Mouse (Mus musculus) MEL (cell line): ENCODE measurements around the gene 1700003F12Rik. TPM values are rescaled to one million over a fixed set of nuclear protein-coding genes. Genes with fewer than 3 reads are reported as not detected.

Experiments used
- DNase-seq: peaks from one replicate; pipeline ENCODE4 v3.0.0; 2011; ENCODE audit warnings: low read depth, low spot score
- H3K27ac ChIP-seq: 2 replicates; pipeline ENCODE4 v1.5.1; 2012; ENCODE audit warnings: low read depth, mild to moderate bottlenecking, control low read depth, low read length, moderate library complexity; ENCODE audit not compliant: control insufficient read depth
- H3K27me3 ChIP-seq, 2 experiments: fragments of 150-350 bp in 1 of 2; sonication (generic) in 1 of 2; 2 replicates each; pipeline ENCODE4 v1.6.1; 2012; ENCODE audit warnings: low read length in 2 of 2, mild to moderate bottlenecking in 2 of 2, improper control_type of control experiment in 1 of 2, moderate library complexity in 1 of 2; ENCODE audit not compliant: insufficient read depth in 2 of 2, control insufficient read depth in 1 of 2
- H3K36me3 ChIP-seq, 2 experiments: 2 replicates each; pipeline ENCODE4 v1.6.1; 2012 to 2014; ENCODE audit warnings: low read length in 2 of 2, improper control_type of control experiment in 1 of 2, inconsistent platforms in 1 of 2, mild to moderate bottlenecking in 1 of 2; ENCODE audit not compliant: insufficient read depth in 2 of 2, control insufficient read depth in 1 of 2
- H3K4me1 ChIP-seq, 2 experiments: fragments of 150-350 bp in 1 of 2; sonication (generic) in 1 of 2; 2 replicates each; pipeline ENCODE4 v1.6.1; 2012; ENCODE audit warnings: low read length in 2 of 2, improper control_type of control experiment in 1 of 2, mild to moderate bottlenecking in 1 of 2; ENCODE audit not compliant: insufficient read depth in 2 of 2, control insufficient read depth in 1 of 2
- H3K4me3 ChIP-seq, 2 experiments: fragments of 150-350 bp in 1 of 2; sonication (generic) in 1 of 2; 2 replicates each; pipeline ENCODE4 v1.5.1; 2012; ENCODE audit warnings: low read depth in 2 of 2, low read length in 2 of 2, mild to moderate bottlenecking in 2 of 2, moderate library complexity in 2 of 2, control low read depth in 1 of 2, improper control_type of control experiment in 1 of 2; ENCODE audit not compliant: control insufficient read depth in 1 of 2, insufficient read depth in 1 of 2
- H3K79me2 ChIP-seq: 2 replicates; pipeline ENCODE4 v1.6.1; 2012; ENCODE audit warnings: mild to moderate bottlenecking, low read length, moderate library complexity; ENCODE audit not compliant: control insufficient read depth, poor library complexity, insufficient read depth
- H3K9ac ChIP-seq: 2 replicates; pipeline ENCODE4 v1.6.1; 2012; ENCODE audit warnings: low read depth, mild to moderate bottlenecking, control low read depth, low read length, moderate library complexity; ENCODE audit not compliant: control insufficient read depth, poor library complexity, severe bottlenecking
- H3K9me3 ChIP-seq: fragments of 150-350 bp; sonication (generic); replicated peaks from 2 replicates; pipeline ENCODE4 v1.6.1; 2012; ENCODE audit warnings: mild to moderate bottlenecking, low read length, improper control_type of control experiment, moderate library complexity; ENCODE audit not compliant: insufficient read depth
- BHLHE40 ChIP-seq: IDR thresholded peaks from 2 replicates; pipeline ENCODE4 v1.6.1; 2012; ENCODE audit warnings: low read depth, mild to moderate bottlenecking, inconsistent platforms, low read length, improper control_type of control experiment, borderline replicate concordance
- CHD2 ChIP-seq: IDR thresholded peaks from 2 replicates; pipeline ENCODE4 v1.6.1; 2011; ENCODE audit warnings: low read length, improper control_type of control experiment
- CTCF ChIP-seq, 3 experiments: IDR thresholded peaks in 2 of 3; conservative IDR thresholded peaks in 1 of 3; 2 replicates each; pipeline ENCODE4 v1.5.1; 2011 to 2012; ENCODE audit warnings: low read length in 3 of 3, low read depth in 2 of 3, mild to moderate bottlenecking in 2 of 3, improper control_type of control experiment in 1 of 3, inconsistent platforms in 1 of 3, mixed read lengths in 1 of 3, moderate library complexity in 1 of 3; ENCODE audit not compliant: control insufficient read depth in 1 of 3, insufficient read depth in 1 of 3, poor library complexity in 1 of 3, severe bottlenecking in 1 of 3
- E2F4 ChIP-seq: IDR thresholded peaks from 2 replicates; pipeline ENCODE4 v1.6.1; 2011; ENCODE audit warnings: low read depth, low read length, improper control_type of control experiment, borderline replicate concordance
- ELF1 ChIP-seq: IDR thresholded peaks from 2 replicates; pipeline ENCODE4 v1.6.1; 2014; ENCODE audit warnings: low read depth, mild to moderate bottlenecking, inconsistent platforms, low read length, improper control_type of control experiment, moderate library complexity
- EP300 ChIP-seq, 2 experiments: IDR thresholded peaks; 2 replicates each; pipeline ENCODE4 v1.6.1; 2011; ENCODE audit warnings: improper control_type of control experiment in 2 of 2, low read length in 2 of 2, low read depth in 1 of 2, mild to moderate bottlenecking in 1 of 2
- GABPA ChIP-seq: IDR thresholded peaks from 2 replicates; pipeline ENCODE4 v1.6.1; 2012; ENCODE audit warnings: low read depth, mild to moderate bottlenecking, inconsistent platforms, low read length, improper control_type of control experiment, moderate library complexity
- GATA1 ChIP-seq: IDR thresholded peaks from 2 replicates; pipeline ENCODE4 v1.6.1; 2011; ENCODE audit warnings: low read depth, low read length, improper control_type of control experiment
- HCFC1 ChIP-seq: IDR thresholded peaks from 2 replicates; pipeline ENCODE4 v1.6.1; 2012; ENCODE audit warnings: low read depth, mild to moderate bottlenecking, inconsistent platforms, low read length, improper control_type of control experiment, moderate library complexity
- JUND ChIP-seq: IDR thresholded peaks from 2 replicates; pipeline ENCODE4 v1.6.1; 2011; ENCODE audit warnings: low read depth, mild to moderate bottlenecking, improper control_type of control experiment, low read length
- KAT2A ChIP-seq: conservative IDR thresholded peaks from 2 replicates; pipeline ENCODE4 v1.6.1; 2012; ENCODE audit warnings: low read depth, low read length, improper control_type of control experiment, inconsistent platforms
- MAFK ChIP-seq: IDR thresholded peaks from 2 replicates; pipeline ENCODE4 v1.6.1; 2011; ENCODE audit warnings: low read depth, mild to moderate bottlenecking, low read length, improper control_type of control experiment, borderline replicate concordance
- MAX ChIP-seq: IDR thresholded peaks from 2 replicates; pipeline ENCODE4 v1.6.1; 2011; ENCODE audit warnings: low read length, improper control_type of control experiment
- MAZ ChIP-seq: IDR thresholded peaks from 2 replicates; pipeline ENCODE4 v1.6.1; 2012; ENCODE audit warnings: low read depth, mild to moderate bottlenecking, inconsistent platforms, low read length, improper control_type of control experiment
- MXI1 ChIP-seq: IDR thresholded peaks from 2 replicates; pipeline ENCODE4 v1.6.1; 2011; ENCODE audit warnings: mild to moderate bottlenecking, low read depth, low read length, improper control_type of control experiment
- MYB ChIP-seq: IDR thresholded peaks from 2 replicates; pipeline ENCODE4 v1.6.1; 2011; ENCODE audit warnings: mild to moderate bottlenecking, low read depth, low read length, improper control_type of control experiment
- MYC ChIP-seq: IDR thresholded peaks from 2 replicates; pipeline ENCODE4 v1.6.1; 2011; ENCODE audit warnings: low read depth, mild to moderate bottlenecking, low read length, improper control_type of control experiment, moderate library complexity
- NRF1 ChIP-seq: IDR thresholded peaks from 2 replicates; pipeline ENCODE4 v1.6.1; 2014; ENCODE audit warnings: low read depth, mild to moderate bottlenecking, inconsistent platforms, low read length, improper control_type of control experiment, moderate library complexity; ENCODE audit not compliant: poor library complexity, insufficient read depth, severe bottlenecking
- POLR2AphosphoS2 ChIP-seq: IDR thresholded peaks from 2 replicates; pipeline ENCODE4 v1.6.1; 2011; ENCODE audit warnings: low read length, improper control_type of control experiment
- POLR2AphosphoS5 ChIP-seq: IDR thresholded peaks from 2 replicates; pipeline ENCODE4 v1.6.1; 2012; ENCODE audit warnings: low read depth, borderline replicate concordance, mild to moderate bottlenecking, inconsistent platforms, low read length, moderate library complexity, mixed read lengths
- RAD21 ChIP-seq: IDR thresholded peaks from 2 replicates; pipeline ENCODE4 v1.6.1; 2011; ENCODE audit warnings: mild to moderate bottlenecking, low read depth, low read length, improper control_type of control experiment
- RCOR1 ChIP-seq: IDR thresholded peaks from 2 replicates; pipeline ENCODE4 v1.6.1; 2012; ENCODE audit warnings: low read depth, mild to moderate bottlenecking, inconsistent platforms, low read length, improper control_type of control experiment
- SIN3A ChIP-seq: IDR thresholded peaks from 2 replicates; pipeline ENCODE4 v1.6.1; 2012; ENCODE audit warnings: low read length, improper control_type of control experiment, inconsistent platforms
- SMC3 ChIP-seq: IDR thresholded peaks from 2 replicates; pipeline ENCODE4 v1.6.1; 2011; ENCODE audit warnings: low read depth, low read length, improper control_type of control experiment
- TAL1 ChIP-seq: IDR thresholded peaks from 2 replicates; pipeline ENCODE4 v1.6.1; 2012; ENCODE audit warnings: mild to moderate bottlenecking, inconsistent platforms, low read length, moderate library complexity, mixed read lengths
- TBP ChIP-seq: IDR thresholded peaks from 2 replicates; pipeline ENCODE4 v1.8.0; 2011; ENCODE audit warnings: low read depth, low read length, improper control_type of control experiment
- TCF12 ChIP-seq: IDR thresholded peaks from 2 replicates; pipeline ENCODE4 v1.6.1; 2014; ENCODE audit warnings: low read depth, mild to moderate bottlenecking, inconsistent platforms, low read length, improper control_type of control experiment, moderate library complexity
- USF2 ChIP-seq, 2 experiments: IDR thresholded peaks; 2 replicates each; pipeline ENCODE4 v1.6.1; 2011 to 2012; ENCODE audit warnings: improper control_type of control experiment in 2 of 2, low read length in 2 of 2, borderline replicate concordance in 1 of 2, inconsistent platforms in 1 of 2, low read depth in 1 of 2, mild to moderate bottlenecking in 1 of 2; ENCODE audit not compliant: insufficient read depth in 1 of 2
- ZC3H11A ChIP-seq: IDR thresholded peaks from 2 replicates; pipeline ENCODE4 v1.6.1; 2012; ENCODE audit warnings: low read depth, mild to moderate bottlenecking, inconsistent platforms, low read length, improper control_type of control experiment
- ZKSCAN1 ChIP-seq: IDR thresholded peaks from 2 replicates; pipeline ENCODE4 v1.6.1; 2012; ENCODE audit warnings: low read depth, mild to moderate bottlenecking, inconsistent platforms, low read length, improper control_type of control experiment, moderate library complexity
- ZNF384 ChIP-seq: IDR thresholded peaks from 2 replicates; pipeline ENCODE4 v1.6.1; 2012; ENCODE audit warnings: low read depth, mild to moderate bottlenecking, inconsistent platforms, low read length, improper control_type of control experiment
- polyA plus RNA-seq, 2 experiments: library from polyadenylated mRNA; stranded (reverse) in 1 of 2; unstranded in 1 of 2; fragments of >175 nt in 1 of 2; fragments of >200 nt in 1 of 2; gene quantifications; 2 replicates each; pipeline versions ENCODE4 v1.2.1 to v1.2.4; 2012; ENCODE audit warnings: low replicate concordance in 2 of 2, low read depth in 1 of 2; ENCODE audit not compliant: insufficient read length in 2 of 2, insufficient read depth in 1 of 2, missing spikeins in 1 of 2
- total RNA-seq: library from RNA; depleted of rRNA; stranded (reverse); fragments of 300-350 nt; gene quantifications from 2 replicates; pipeline ENCODE4 v1.2.3, GENCODE M21; 2012

Gene 1700003F12Rik
- total and polyA plus RNA-seq, 3 experiments, result 0.42 to 0.72 TPM; not detected in 1

GRCm38 (mm10) chr2:154569071-154569748 lies 22.3 kb downstream of the 1700003F12Rik start (continued):
- TF ChIP-seq GABPA (no peak), EP300 (IDR thresholded peaks at IDR 0.05; ENCODE audit: low read depth in 1 of 2, low read length in 2 of 2) (peak; percentile 63 to 81), TAL1 (peak; percentile 88), MAZ (peak; percentile 58; the same call in 1 of the 2 replicates), SMC3 (no peak; the same call in 1 of the 2 replicates), RAD21 (no peak), TBP (peak; percentile 51), MYB (0 out of 2 replicates have a peak, but pooled peaks have one; percentile 20), POLR2AphosphoS2 (peak; percentile 63; the same call in 1 of the 2 replicates), USF2 (IDR thresholded peaks at IDR 0.05; ENCODE audit: borderline replicate concordance in 1 of 2, insufficient read depth in 1 of 2, low read depth in 1 of 2, low read length in 2 of 2) (peak; percentile 47 to 90; a peak in 3 of 4 replicates), ELF1 (peak; percentile 57; the same call in 1 of the 2 replicates), MAFK (no peak), MAX (peak; percentile 97), NRF1 (peak; percentile 54; the same call in 1 of the 2 replicates), CTCF (IDR thresholded peaks at IDR 0.05 in 2 of 3, conservative IDR thresholded peaks at IDR 0.05 in 1 of 3; ENCODE audit: control insufficient read depth in 1 of 3, insufficient read depth in 1 of 3, low read depth in 2 of 3, low read length in 3 of 3, poor library complexity in 1 of 3, severe bottlenecking in 1 of 3) (no peak), KAT2A (peak; percentile 49; the same call in 1 of the 2 replicates), BHLHE40 (peak; percentile 99), TCF12 (peak; percentile 79)

- Histone ChIP-seq H3K4me3 (peak within 1 kb of the TSS; percentile 68 to 72), H3K4me1 (peaks cover 0 to 23% of the 10 kb centered on the region in 2 experiments; a peak in 3 of 4 replicates)
- no peak for TF ChIP-seq TCF12
- no peak for TF ChIP-seq CTCF (IDR thresholded peaks at IDR 0.05 in 2 of 3, conservative IDR thresholded peaks at IDR 0.05 in 1 of 3; ENCODE audit: control insufficient read depth in 1 of 3, insufficient read depth in 1 of 3, low read depth in 2 of 3, low read length in 3 of 3, poor library complexity in 1 of 3, severe bottlenecking in 1 of 3)
- no peak for TF ChIP-seq MYC
- TF ChIP-seq MXI1, result peak; percentile 41; the same call in 1 of the 2 replicates
- TF ChIP-seq GATA1, result no peak
- TF ChIP-seq E2F4, result peak; percentile 39; the same call in 1 of the 2 replicates
- TF ChIP-seq ZKSCAN1, result no peak
- peak; percentile 47; the same call in 1 of the 2 replicates for TF ChIP-seq MAZ
- TF ChIP-seq POLR2AphosphoS5, result no peak
- TF ChIP-seq USF2 (IDR thresholded peaks at IDR 0.05; ENCODE audit: borderline replicate concordance in 1 of 2, insufficient read depth in 1 of 2, low read depth in 1 of 2, low read length in 2 of 2), result no peak
- TF ChIP-seq HCFC1, result peak; percentile 59; the same call in 1 of the 2 replicates
- TF ChIP-seq EP300 (IDR thresholded peaks at IDR 0.05; ENCODE audit: low read depth in 1 of 2, low read length in 2 of 2), result no peak
- TF ChIP-seq SIN3A, result no peak; the same call in 1 of the 2 replicates
- no peak for TF ChIP-seq ZNF384
- no peak for TF ChIP-seq GABPA
- TF ChIP-seq MAX, result peak; percentile 70
- no peak for TF ChIP-seq RCOR1
- TF ChIP-seq MYB, result no peak
- TF ChIP-seq NRF1, result peak; percentile 74
- no peak for TF ChIP-seq JUND
- TF ChIP-seq CHD2, result no peak
- peak; percentile 71 for TF ChIP-seq TBP
- no peak for TF ChIP-seq ZC3H11A
- no peak for TF ChIP-seq MAFK
Measured at GRCm38 (mm10) chr2:154569836-154570286, 23.0 kb downstream of the 1700003F12Rik start, which contains the start of gene E2f1. Gene E2f1 (minus strand): TSS chr2:154569892.

More at GRCm38 (mm10) chr2:154569836-154570286, 23.0 kb downstream of the 1700003F12Rik start, which contains the start of gene E2f1:
- H3K27ac ChIP-seq, result peak within 1 kb of the TSS; percentile 98
- H3K9ac ChIP-seq, result peak within 1 kb of the TSS; percentile 86
- peaks cover 0 to 23% of the 10 kb centered on the region in 2 experiments; a peak in 2 of 4 replicates for H3K36me3 ChIP-seq
- H3K9me3 ChIP-seq, result no peaks in the 10 kb centered on the region
- peak; percentile 97 for DNase-seq
- no peaks in the 10 kb centered on the region for H3K27me3 ChIP-seq
- H3K79me2 ChIP-seq, result peaks cover 32% of the 10 kb centered on the region
